Mouse (Mus musculus): ENCODE results near the gene Apaf1. TPM values are rescaled to one million over a fixed set of nuclear protein-coding genes. Genes with fewer than 3 reads are reported as not detected.
A peak's percentile ranks its signal among the peaks of the same experiment; 100 is the strongest.

Gene Apaf1
- polyA plus RNA-seq, 1 experiment from 2014 or later, result 27.5 TPM

- peaks cover 29% of the 10 kb centered on the region for H3K36me3 ChIP-seq
These were observed 10.8 kb downstream of the Apaf1 start for GRCm38 (mm10) chr10:91071768-91072167.

GRCm38 (mm10) chr10:91062355-91062754, 20.2 kb downstream of the Apaf1 start:
- 94% methylated on average over 6 of the region's 6 CpGs for WGBS
- ATAC-seq (ENCODE audit: low FRiP score, low read depth), result no peak
- no peaks in the 10 kb centered on the region for H3K4me1 ChIP-seq
- H3K27me3 ChIP-seq (replicated peaks), result no peaks in the 10 kb centered on the region
- no peak overlapping the region for H3K4me2 ChIP-seq (replicated peaks)
- no peaks in the 10 kb centered on the region for H3K9me3 ChIP-seq
- peaks cover 41% of the 10 kb centered on the region for H3K36me3 ChIP-seq
- H3K9ac ChIP-seq, result no peak overlapping the region
- no peak overlapping the region for H3K4me3 ChIP-seq
- H3K27ac ChIP-seq, result no peak overlapping the region

More at GRCm38 (mm10) chr10:91071768-91072167, 10.8 kb downstream of the Apaf1 start:
- H3K4me2 ChIP-seq (replicated peaks), result no peak overlapping the region
- H3K27me3 ChIP-seq (replicated peaks), result no peaks in the 10 kb centered on the region
- no peak for ATAC-seq (ENCODE audit: low FRiP score, low read depth)
- no peak overlapping the region for H3K4me3 ChIP-seq
- WGBS, result 68% methylated on average over 1 of the region's 1 CpGs
- H3K9me3 ChIP-seq, result no peaks in the 10 kb centered on the region
- no peak overlapping the region for H3K27ac ChIP-seq
- H3K4me1 ChIP-seq, result no peaks in the 10 kb centered on the region
- H3K9ac ChIP-seq, result no peak overlapping the region

- no peaks in the 10 kb centered on the region for H3K27me3 ChIP-seq (replicated peaks)
- peaks cover 28% of the 10 kb centered on the region for H3K36me3 ChIP-seq
- no peak overlapping the region for H3K27ac ChIP-seq
- no peaks in the 10 kb centered on the region for H3K9me3 ChIP-seq
- 33% methylated on average over 5 of the region's 5 CpGs for WGBS
- no peak overlapping the region for H3K9ac ChIP-seq
- no peaks in the 10 kb centered on the region for H3K4me1 ChIP-seq
- no peak overlapping the region for H3K4me3 ChIP-seq
- no peak for ATAC-seq (ENCODE audit: low FRiP score, low read depth)
- H3K4me2 ChIP-seq (replicated peaks), result no peak overlapping the region
These were observed 21.8 kb downstream of the Apaf1 start for GRCm38 (mm10) chr10:91060742-91061141.

GRCm38 (mm10) chr10:91052734-91053133, 29.8 kb downstream of the Apaf1 start:
- Histone ChIP-seq H3K36me3 (peaks cover 55% of the 10 kb centered on the region), H3K4me3 (no peak overlapping the region), H3K27ac (no peak overlapping the region), H3K4me2 (replicated peaks) (no peak overlapping the region), H3K4me1 (no peaks in the 10 kb centered on the region), H3K9ac (no peak overlapping the region), H3K9me3 (no peaks in the 10 kb centered on the region), H3K27me3 (replicated peaks) (no peaks in the 10 kb centered on the region)
- no peak for ATAC-seq (ENCODE audit: low FRiP score, low read depth)

- 93% methylated on average over 3 of the region's 3 CpGs for WGBS
- Histone ChIP-seq H3K9me3 (no peaks in the 10 kb centered on the region), H3K4me2 (replicated peaks) (no peak overlapping the region), H3K36me3 (peaks cover 67% of the 10 kb centered on the region), H3K27me3 (replicated peaks) (no peaks in the 10 kb centered on the region), H3K4me1 (no peaks in the 10 kb centered on the region), H3K9ac (no peak overlapping the region), H3K4me3 (no peak overlapping the region), H3K27ac (no peak overlapping the region)
- ATAC-seq (ENCODE audit: low FRiP score, low read depth), result no peak
These were observed 31.4 kb downstream of the Apaf1 start for GRCm38 (mm10) chr10:91051156-91051555.

GRCm38 (mm10) chr10:91049696-91050095, 32.9 kb downstream of the Apaf1 start:
- Histone ChIP-seq H3K4me2 (replicated peaks) (no peak overlapping the region), H3K4me1 (no peaks in the 10 kb centered on the region), H3K4me3 (no peak overlapping the region), H3K9ac (no peak overlapping the region), H3K27me3 (replicated peaks) (no peaks in the 10 kb centered on the region), H3K36me3 (peaks cover 59% of the 10 kb centered on the region), H3K9me3 (no peaks in the 10 kb centered on the region), H3K27ac (no peak overlapping the region)
- WGBS, result 94% methylated on average over 4 of the region's 4 CpGs
- ATAC-seq (ENCODE audit: low FRiP score, low read depth), result no peak

GRCm38 (mm10) chr10:91033942-91034341, 48.6 kb downstream of the Apaf1 start:
- Histone ChIP-seq H3K4me1 (no peaks in the 10 kb centered on the region), H3K4me3 (no peak overlapping the region), H3K4me2 (replicated peaks) (no peak overlapping the region), H3K9me3 (no peaks in the 10 kb centered on the region), H3K9ac (no peak overlapping the region), H3K27me3 (replicated peaks) (no peaks in the 10 kb centered on the region), H3K27ac (no peak overlapping the region), H3K36me3 (peaks cover 29% of the 10 kb centered on the region)
- 28% methylated on average over 8 of the region's 8 CpGs for WGBS
- peak; percentile 54; the same call in 1 of the 2 replicates for ATAC-seq (ENCODE audit: low FRiP score, low read depth)

GRCm38 (mm10) chr10:91032399-91032798, 50.2 kb downstream of the Apaf1 start:
- 19% methylated on average over 4 of the region's 4 CpGs for WGBS
- Histone ChIP-seq H3K27ac (no peak overlapping the region), H3K4me3 (no peak overlapping the region), H3K4me2 (replicated peaks) (no peak overlapping the region), H3K4me1 (no peaks in the 10 kb centered on the region), H3K27me3 (replicated peaks) (no peaks in the 10 kb centered on the region), H3K9ac (no peak overlapping the region), H3K36me3 (peaks cover 21% of the 10 kb centered on the region; the same call in 1 of the 2 replicates), H3K9me3 (no peaks in the 10 kb centered on the region)
- peak; percentile 64 for ATAC-seq (ENCODE audit: low FRiP score, low read depth)

- Histone ChIP-seq H3K9me3 (no peaks in the 10 kb centered on the region), H3K36me3 (peaks cover 15% of the 10 kb centered on the region; the same call in 1 of the 2 replicates), H3K27me3 (replicated peaks) (no peaks in the 10 kb centered on the region), H3K4me2 (replicated peaks) (no peak overlapping the region), H3K9ac (no peak overlapping the region), H3K27ac (no peak overlapping the region), H3K4me3 (no peak overlapping the region), H3K4me1 (no peaks in the 10 kb centered on the region)
- WGBS, result 87% methylated on average over 9 of the region's 9 CpGs
- no peak for ATAC-seq (ENCODE audit: low FRiP score, low read depth)
These were observed 51.4 kb downstream of the Apaf1 start for GRCm38 (mm10) chr10:91031176-91031575.

- peaks cover 12% of the 10 kb centered on the region; the same call in 1 of the 2 replicates for H3K36me3 ChIP-seq
- no peaks in the 10 kb centered on the region for H3K9me3 ChIP-seq
- no peaks in the 10 kb centered on the region for H3K4me1 ChIP-seq
- H3K9ac ChIP-seq, result no peak overlapping the region
- H3K27ac ChIP-seq, result no peak overlapping the region
- H3K4me2 ChIP-seq (replicated peaks), result no peak overlapping the region
- no peaks in the 10 kb centered on the region for H3K27me3 ChIP-seq (replicated peaks)
- no peak overlapping the region for H3K4me3 ChIP-seq
- no peak for ATAC-seq (ENCODE audit: low FRiP score, low read depth)
These were observed 53.5 kb downstream of the Apaf1 start for GRCm38 (mm10) chr10:91029002-91029539.

- Histone ChIP-seq H3K4me2 (replicated peaks) (no peak overlapping the region), H3K4me3 (no peak overlapping the region), H3K4me1 (no peaks in the 10 kb centered on the region), H3K27me3 (replicated peaks) (no peaks in the 10 kb centered on the region), H3K36me3 (peaks cover 12% of the 10 kb centered on the region; the same call in 1 of the 2 replicates), H3K9me3 (no peaks in the 10 kb centered on the region), H3K9ac (no peak overlapping the region), H3K27ac (no peak overlapping the region)
- 88% methylated on average over 5 of the region's 5 CpGs for WGBS
- no peak for ATAC-seq (ENCODE audit: low FRiP score, low read depth)
These were observed 54.6 kb downstream of the Apaf1 start for GRCm38 (mm10) chr10:91027964-91028363.

- Histone ChIP-seq H3K4me2 (replicated peaks) (no peak overlapping the region), H3K27ac (no peak overlapping the region), H3K27me3 (replicated peaks) (no peaks in the 10 kb centered on the region), H3K9me3 (no peaks in the 10 kb centered on the region), H3K4me1 (no peaks in the 10 kb centered on the region), H3K36me3 (peaks cover 12% of the 10 kb centered on the region; the same call in 1 of the 2 replicates), H3K9ac (no peak overlapping the region), H3K4me3 (no peak overlapping the region)
- ATAC-seq (ENCODE audit: low FRiP score, low read depth), result no peak
- 93% methylated on average over 4 of the region's 4 CpGs for WGBS
These were observed 55.1 kb downstream of the Apaf1 start for GRCm38 (mm10) chr10:91027468-91027867.

GRCm38 (mm10) chr10:91005858-91006538, 76.6 kb downstream of the Apaf1 start:
- Histone ChIP-seq H3K4me1 (no peaks in the 10 kb centered on the region), H3K4me2 (replicated peaks) (no peak overlapping the region), H3K9ac (no peak overlapping the region), H3K36me3 (peaks cover 18% of the 10 kb centered on the region), H3K9me3 (no peaks in the 10 kb centered on the region), H3K27me3 (replicated peaks) (no peaks in the 10 kb centered on the region), H3K4me3 (no peak overlapping the region), H3K27ac (no peak overlapping the region)
- 84% methylated on average over 12 of the region's 12 CpGs for WGBS
- no peak for ATAC-seq (ENCODE audit: low FRiP score, low read depth)

Measured in neural tube, embryonic 12.5 days (tissue).